Mouse (Mus musculus) gastrocnemius, postnatal 14 days (tissue): ENCODE data around the gene Aqp12. TPM values are rescaled to one million over a fixed set of nuclear protein-coding genes. Genes with fewer than 3 reads are reported as not detected.
"Not testable (repeated sequence)": the region's sequence is repeated elsewhere in the genome, so short reads cannot be mapped to it uniquely, and the experiment has no call there.

ENCODE experiments used
- DNase-seq: peaks from one replicate; pipeline ENCODE4 v3.0.0; 2021; ENCODE audit warnings: mixed read lengths
- intact Hi-C: fragments of 180-260 bp; cut with DNase I; formaldehyde crosslinking; loops from one replicate; pipeline ENCODE4 v1.15.1; 2025; ENCODE audit warnings: low total_unique reads
- long read RNA-seq, 2 experiments: library from polyadenylated mRNA; stranded (forward); transcript quantifications; one replicate each; pipeline ENCODE4 v2.0.0; 2021
- total RNA-seq, 2 experiments: library from RNA; stranded (reverse); gene quantifications; 2 replicates each; pipeline ENCODE4 v1.2.3; 2021

Aqp12 gene
- total RNA-seq: not detected
- long read RNA-seq, experiment 1: 0 reads
- long read RNA-seq, experiment 2: 0 reads

- DNase-seq: no peak
- intact Hi-C loops: loop anchor here (5.0 kb wide), 1 partner anchor 44 kb away; no protein-coding TSS in a partner anchor
Measured at GRCm38 (mm10) chr1:93006061-93006460, at the start of gene Aqp12. Aqp12 (plus strand) TSS chr1:93006334.

GRCm38 (mm10) chr1:92956571-92957335 lies 49.4 kb upstream of the Aqp12 start:
- peak; percentile 38 for DNase-seq

DNA sequence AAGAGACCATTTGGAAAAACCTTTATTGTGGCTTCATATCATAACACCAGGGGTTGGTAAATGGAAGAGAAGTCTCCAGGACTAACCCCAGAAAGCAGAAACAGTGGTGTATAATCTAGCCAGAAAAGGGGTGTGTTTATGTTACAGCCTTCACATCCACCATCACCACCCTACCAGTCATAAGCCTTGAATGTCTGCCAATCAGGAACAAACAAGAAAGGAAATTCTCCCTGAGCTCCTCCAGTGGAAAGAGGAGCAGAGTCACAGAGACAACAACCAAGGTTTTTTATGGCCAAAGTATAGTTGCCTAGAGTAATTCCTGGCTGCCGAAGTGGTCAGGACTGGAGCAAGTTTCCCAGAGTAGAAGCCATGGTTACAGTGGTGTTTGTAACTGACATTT lies 47.1 kb upstream of the Aqp12 start:
- intact Hi-C loops: no loop called here
- DNase-seq: no peak

More at GRCm38 (mm10) chr1:92956571-92957335, 49.4 kb upstream of the Aqp12 start:
- intact Hi-C loops: not testable (repeated sequence)

GRCm38 (mm10) chr1:92970791-92971190 lies 35.3 kb upstream of the Aqp12 start:
- intact Hi-C loops, DNase-seq: not testable (repeated sequence)

GRCm38 (mm10) chr1:92971879-92972795 lies 34.0 kb upstream of the Aqp12 start:
- intact Hi-C loops: no loop called here
- no peak for DNase-seq

GRCm38 (mm10) chr1:92972854-92973253 lies 33.3 kb upstream of the Aqp12 start:
- intact Hi-C loops: no loop called here
- peak; percentile 53 for DNase-seq

- intact Hi-C loops: no loop called here
- no peak for DNase-seq
Measured at GRCm38 (mm10) chr1:92976141-92976566, 30.0 kb upstream of the Aqp12 start.

DNA sequence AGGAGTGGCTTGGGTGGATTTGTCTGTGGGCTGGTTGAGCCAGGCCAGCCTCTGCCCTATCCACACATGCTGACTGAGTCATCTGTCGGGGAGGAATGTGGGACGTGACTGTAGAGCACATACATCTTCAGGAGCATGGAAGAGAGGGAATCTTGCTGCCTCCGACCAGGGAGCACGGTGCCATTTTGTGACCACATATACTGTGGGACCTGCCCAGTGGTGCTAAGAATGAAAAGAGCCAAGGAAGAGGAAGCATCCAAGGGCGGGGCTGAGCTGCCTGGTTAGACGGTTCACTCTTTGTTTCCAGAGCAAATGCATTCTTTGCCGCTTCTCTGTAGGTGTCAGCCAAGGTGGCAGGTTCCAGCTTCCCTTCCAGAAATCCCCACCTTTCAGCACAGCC lies 27.5 kb upstream of the Aqp12 start:
- DNase-seq: no peak
- intact Hi-C loops: no loop called here

DNA sequence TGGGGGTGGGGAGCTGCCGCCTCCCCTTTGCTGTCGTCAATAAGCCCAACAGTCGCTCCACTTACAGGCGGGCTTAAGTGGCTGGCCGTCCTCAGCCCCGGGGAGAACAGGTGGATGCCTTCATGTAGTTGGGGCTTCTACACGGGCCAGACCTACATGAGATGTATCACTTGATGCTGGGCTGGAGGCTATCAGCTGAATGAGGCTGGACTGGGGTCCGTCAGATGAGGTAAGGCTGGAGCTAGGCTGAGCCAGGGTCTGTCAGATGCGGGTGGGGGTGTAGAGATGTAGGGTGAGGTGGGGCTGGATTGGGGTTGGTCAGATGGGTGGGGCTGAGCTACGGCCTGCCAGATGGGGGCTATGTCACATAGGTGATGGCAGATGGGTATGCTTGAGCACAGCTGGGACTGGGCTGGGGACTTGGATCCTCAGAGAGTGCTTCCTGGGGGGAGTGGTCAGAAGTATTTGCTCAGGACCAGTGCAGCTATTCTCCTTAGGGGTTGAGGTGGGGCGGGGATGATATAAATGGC lies 27.0 kb upstream of the Aqp12 start:
- intact Hi-C loops: no loop called here
- DNase-seq: no peak

GRCm38 (mm10) chr1:92981056-92981845 lies 24.9 kb upstream of the Aqp12 start:
- intact Hi-C loops: no loop called here
- peak; percentile 40 for DNase-seq

DNA sequence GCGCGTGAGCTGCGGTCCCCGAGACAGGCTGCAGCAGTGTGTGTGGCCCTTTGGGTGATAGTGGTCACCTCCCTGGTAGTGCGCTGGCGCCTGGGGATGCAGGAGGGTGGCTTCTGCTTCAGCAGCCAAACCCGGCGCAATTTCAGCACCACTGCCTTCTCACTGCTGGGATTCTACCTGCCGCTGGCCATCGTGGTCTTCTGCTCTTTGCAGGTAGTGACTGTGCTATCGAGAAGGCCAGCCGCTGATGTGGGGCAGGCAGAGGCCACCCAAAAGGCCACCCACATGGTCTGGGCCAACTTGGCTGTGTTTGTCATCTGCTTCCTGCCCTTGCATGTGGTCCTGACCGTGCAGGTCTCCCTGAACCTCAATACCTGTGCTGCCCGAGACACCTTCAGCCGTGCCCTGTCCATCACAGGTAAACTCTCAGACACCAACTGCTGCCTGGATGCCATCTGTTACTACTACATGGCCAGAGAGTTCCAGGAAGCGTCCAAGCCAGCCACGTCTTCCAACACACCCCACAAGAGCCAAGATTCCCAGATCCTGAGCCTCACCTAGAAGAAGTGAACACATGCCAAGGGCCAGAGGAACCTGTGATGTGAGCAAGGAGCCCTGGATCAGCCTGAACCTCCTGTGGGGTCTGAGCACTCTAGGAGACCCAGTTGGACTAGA lies 23.1 kb upstream of the Aqp12 start:
- DNase-seq: no peak
- intact Hi-C loops: no loop called here

DNA sequence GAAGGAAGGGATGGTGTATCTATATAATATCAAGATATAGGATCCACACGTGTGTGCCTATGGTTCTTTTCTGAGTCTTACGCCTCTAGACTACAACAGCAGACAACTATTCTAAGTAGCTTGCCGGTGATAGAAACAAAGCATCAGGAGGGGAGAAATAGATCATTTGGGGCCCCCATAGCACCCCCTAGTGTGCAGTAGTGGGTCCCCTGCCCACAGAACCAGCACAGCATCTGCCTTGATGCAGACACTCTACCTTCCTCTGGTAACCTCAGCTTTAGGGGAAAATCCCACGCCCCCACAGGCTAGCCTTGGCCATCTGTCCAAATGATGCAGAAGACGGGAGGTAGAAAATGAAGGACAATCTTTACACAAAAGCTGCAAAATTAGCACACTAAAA lies 21.1 kb upstream of the Aqp12 start:
- intact Hi-C loops: no loop called here
- no peak for DNase-seq

- intact Hi-C loops: no loop called here
- DNase-seq: no peak
Measured at GRCm38 (mm10) chr1:92988894-92989293, 17.2 kb upstream of the Aqp12 start.

- no peak for DNase-seq
- intact Hi-C loops: no loop called here
Measured at GRCm38 (mm10) chr1:92989891-92990290, 16.2 kb upstream of the Aqp12 start.

GRCm38 (mm10) chr1:92992214-92992855 lies 13.8 kb upstream of the Aqp12 start:
- intact Hi-C loops: no loop called here
- no peak for DNase-seq

DNA sequence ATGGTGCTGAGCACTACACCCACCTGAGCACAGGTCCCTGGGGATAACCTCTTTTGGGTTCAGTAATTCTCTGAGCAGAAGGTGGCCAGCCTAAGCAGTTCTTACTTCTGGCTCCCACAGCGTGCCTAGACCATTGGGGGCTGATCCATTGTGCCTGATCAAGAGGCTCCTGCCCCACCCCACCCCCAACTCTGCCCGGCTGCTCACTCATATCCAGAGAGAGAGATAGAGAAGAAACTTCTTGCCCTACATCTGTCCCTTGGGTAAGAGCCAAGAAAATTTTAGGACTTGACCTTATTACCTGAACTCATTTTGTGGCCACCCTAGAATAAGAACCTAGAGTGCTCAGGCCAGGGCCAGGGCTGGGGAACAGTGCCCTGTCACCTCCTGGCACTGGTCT lies 13.3 kb upstream of the Aqp12 start:
- DNase-seq: no peak
- intact Hi-C loops: no loop called here

DNA sequence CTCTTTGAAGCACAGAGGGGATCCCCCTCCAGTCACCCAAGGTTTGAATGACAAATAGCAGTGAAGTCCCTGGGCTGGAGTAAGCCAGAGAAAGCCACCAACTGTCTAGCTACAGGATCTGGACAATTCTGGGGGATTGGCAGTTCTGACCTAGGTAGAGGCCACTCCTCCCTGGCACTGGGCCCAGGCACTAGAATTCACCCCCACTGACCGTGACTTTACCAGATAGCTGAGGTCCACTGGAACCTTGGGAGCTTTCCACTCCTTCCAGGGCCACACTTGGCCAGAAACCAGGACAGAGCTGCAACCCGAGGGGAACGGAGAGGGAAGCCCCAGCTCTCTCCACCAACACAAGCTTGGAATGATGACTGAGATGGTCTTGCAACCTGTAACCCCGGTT lies 3.1 kb downstream of the Aqp12 start:
- intact Hi-C loops: loop anchor here (5.0 kb wide), 1 partner anchor 47 kb away; no protein-coding TSS in a partner anchor
- DNase-seq: no peak

DNA sequence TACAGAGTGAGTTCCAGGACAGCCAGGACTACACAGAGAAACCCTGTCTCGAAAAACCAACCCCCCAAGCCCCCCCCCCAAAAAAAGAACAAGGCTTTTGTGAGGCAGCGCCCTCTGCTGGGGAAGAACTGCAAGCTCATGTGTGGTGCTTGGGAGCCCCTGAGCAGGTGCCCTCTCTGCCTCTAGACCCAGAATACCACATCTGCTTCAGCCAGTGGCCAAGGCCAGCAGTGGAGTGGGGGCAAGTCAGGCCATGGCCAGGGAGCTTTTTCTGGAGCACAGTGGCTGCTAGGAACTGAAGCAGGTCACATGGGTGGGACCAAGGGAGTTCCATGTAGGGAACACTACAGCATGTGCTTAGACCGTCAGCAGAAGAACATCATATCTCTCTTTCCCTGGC lies 4.6 kb downstream of the Aqp12 start:
- DNase-seq: no peak
- intact Hi-C loops: no loop called here
